Mouse (Mus musculus) heart, postnatal 0 days (tissue): ENCODE results near the gene Ptp4a2. TPM values are rescaled to one million over a fixed set of nuclear protein-coding genes. Genes with fewer than 3 reads are reported as not detected.
A peak's percentile ranks its signal among the peaks of the same experiment; 100 is the strongest.

ENCODE experiments used
- ATAC-seq: fragments of 200-750 bp; cut with Nextera tagmentation; 2 replicates; pipeline ENCODE4 v1.8.0; 2017; ENCODE audit warnings: low read depth, moderate number of reproducible peaks, moderate library complexity; ENCODE audit not compliant: insufficient read depth
- DNase-seq: peaks from one replicate; pipeline ENCODE4 v3.0.0-alpha.2; 2016; ENCODE audit warnings: low spot score
- H3K27ac ChIP-seq: fragments of 300-500 bp; sonication (generic); 2 replicates; pipeline ENCODE4 v1.5.1; 2014; ENCODE audit warnings: low read depth, mild to moderate bottlenecking
- H3K27me3 ChIP-seq: fragments of 300-500 bp; sonication (generic); 2 replicates; pipeline ENCODE4 v1.6.1; 2014; ENCODE audit warnings: low read length, mixed read lengths; ENCODE audit not compliant: control insufficient read depth, insufficient read depth
- H3K36me3 ChIP-seq: fragments of 300-500 bp; sonication (generic); replicated peaks from 2 replicates; pipeline ENCODE4 v1.6.1; 2014; ENCODE audit warnings: low read length, mixed read lengths; ENCODE audit not compliant: control insufficient read depth, insufficient read depth
- H3K4me1 ChIP-seq: fragments of 300-500 bp; sonication (generic); 2 replicates; pipeline ENCODE4 v1.6.1; 2014; ENCODE audit warnings: antibody characterized with exemption; ENCODE audit not compliant: control insufficient read depth, insufficient read depth
- H3K4me2 ChIP-seq: fragments of 300-500 bp; sonication (generic); 2 replicates; pipeline ENCODE4 v1.6.1; 2014; ENCODE audit warnings: low read depth, mild to moderate bottlenecking, low read length, moderate library complexity
- H3K4me3 ChIP-seq: fragments of 300-500 bp; sonication (generic); 2 replicates; pipeline ENCODE4 v1.5.1; 2014; ENCODE audit warnings: low read depth, low read length
- H3K9ac ChIP-seq: fragments of 300-500 bp; sonication (generic); replicated peaks from 2 replicates; pipeline ENCODE4 v1.6.1; 2014; ENCODE audit warnings: low read depth, low read length, mixed read lengths
- H3K9me3 ChIP-seq: fragments of 300-500 bp; sonication (generic); replicated peaks from 2 replicates; pipeline ENCODE4 v1.6.1; 2016; ENCODE audit warnings: low read length; ENCODE audit not compliant: control insufficient read depth
- CTCF ChIP-seq: IDR thresholded peaks from 2 replicates; pipeline ENCODE4 v1.5.1; 2016; ENCODE audit warnings: antibody characterized with exemption, control low read depth, low read depth
- EP300 ChIP-seq: IDR thresholded peaks from 2 replicates; pipeline ENCODE4 v1.6.1; 2016; ENCODE audit warnings: antibody characterized with exemption, low read depth
- WGBS: fragments of 180-500 bp; shearing (Covaris S2); extraction: QIAGEN DNeasy Blood & Tissue Kit; methylation state at CpG from one replicate; pipeline ENCODE4 v1.1.7; 2014; 5-methylcytosine and 5-hydroxymethylcytosine counted together
- polyA plus RNA-seq: library from polyadenylated mRNA; unstranded; fragments of >200 nt; fragmentation: Nextera tagmentation; extraction: Ambion mirVana; gene quantifications from 2 replicates; pipeline ENCODE4 v1.2.1, GENCODE M21; 2015
- total RNA-seq: library from RNA; depleted of rRNA; stranded (reverse); fragments of >200 nt; gene quantifications from 2 replicates; pipeline ENCODE4 v1.2.3, GENCODE M21; 2014; ENCODE audit warnings: low replicate concordance

Ptp4a2 gene
- total and polyA plus RNA-seq, 2 experiments from 2014 or later = 132 to 417 TPM

DNA sequence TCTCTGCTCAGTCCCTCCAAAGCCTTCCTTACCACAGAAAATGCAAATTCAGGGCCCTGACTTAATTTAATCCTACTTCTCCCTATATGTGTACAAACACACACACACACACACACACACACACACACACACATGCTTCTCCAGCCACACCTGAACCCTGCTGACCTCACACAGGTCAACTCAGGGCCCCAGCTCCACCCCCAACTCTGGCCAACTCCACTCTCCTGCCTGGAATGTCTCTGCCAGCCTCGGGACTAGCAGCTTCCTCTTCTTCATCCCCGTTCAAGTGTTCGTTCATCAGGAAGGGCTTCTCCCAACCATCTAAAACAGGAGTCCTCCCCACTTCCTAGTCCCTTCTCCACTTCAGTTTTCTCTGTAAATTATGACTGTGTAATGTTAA lies 70.6 kb downstream of the Ptp4a2 start:
- 18% methylated on average over 3 of the region's 3 CpGs for WGBS
- Histone ChIP-seq H3K4me1 (peaks cover 18% of the 10 kb centered on the region), H3K9ac (no peak overlapping the region), H3K4me2 (no peak overlapping the region), H3K36me3 (no peaks in the 10 kb centered on the region), H3K9me3 (no peaks in the 10 kb centered on the region), H3K27me3 (no peaks in the 10 kb centered on the region), H3K4me3 (no peak overlapping the region), H3K27ac (peak overlapping the region; percentile 86)
- DNase-seq (no peak), ATAC-seq (no peak)
- no peak for TF ChIP-seq CTCF
- no peak for TF ChIP-seq EP300

DNA sequence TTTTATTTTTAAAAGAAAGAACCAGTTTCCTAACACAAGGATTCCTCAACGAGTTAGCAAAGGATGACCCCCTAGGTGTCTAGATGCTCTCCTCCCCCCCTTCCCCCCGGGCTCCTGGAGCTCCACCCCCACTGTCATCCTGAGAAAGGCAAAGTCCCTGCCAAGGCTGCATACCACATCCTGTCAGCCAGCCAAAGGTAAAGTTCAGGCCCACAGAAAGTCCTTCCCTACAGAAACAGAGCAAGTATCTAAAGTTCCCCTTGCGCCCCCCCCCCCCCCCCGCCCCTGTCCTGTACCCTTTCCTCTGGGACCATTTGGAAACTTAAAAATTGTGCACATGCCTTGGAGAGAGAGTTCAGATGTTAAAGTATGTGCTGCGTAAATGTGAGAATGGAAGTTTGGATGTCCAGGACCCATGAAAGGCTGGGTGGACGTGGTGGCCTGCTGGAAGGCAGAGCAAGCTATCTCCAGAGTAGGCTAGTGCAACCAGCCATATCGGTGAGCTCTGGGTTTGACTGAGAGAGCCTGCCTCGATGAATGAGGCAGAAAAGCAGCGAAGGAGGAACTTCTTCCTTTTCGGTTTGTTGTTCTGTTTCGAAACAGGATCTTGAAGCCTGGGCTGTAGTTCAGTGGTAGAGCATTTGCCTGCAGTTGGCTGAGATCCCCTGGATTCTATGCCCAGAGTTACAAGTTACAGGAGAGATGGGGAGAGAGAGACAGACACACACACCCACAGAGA lies 71.7 kb downstream of the Ptp4a2 start:
- no peak for TF ChIP-seq EP300
- TF ChIP-seq CTCF = no peak
- H3K27me3 ChIP-seq = no peaks in the 10 kb centered on the region
- 27% methylated on average over 11 of the region's 11 CpGs for WGBS
- no peaks in the 10 kb centered on the region for H3K36me3 ChIP-seq
- H3K4me2 ChIP-seq = peak overlapping the region; percentile 36; the same call in 1 of the 2 replicates
- peak overlapping the region; percentile 21; the same call in 1 of the 2 replicates for H3K9ac ChIP-seq
- H3K9me3 ChIP-seq = no peaks in the 10 kb centered on the region
- peak overlapping the region; percentile 3; the same call in 1 of the 2 replicates for H3K4me3 ChIP-seq
- H3K27ac ChIP-seq = peak overlapping the region; percentile 86
- H3K4me1 ChIP-seq = peaks cover 11% of the 10 kb centered on the region
- ATAC-seq (peak; percentile 87), DNase-seq (peak; percentile 63)

DNA sequence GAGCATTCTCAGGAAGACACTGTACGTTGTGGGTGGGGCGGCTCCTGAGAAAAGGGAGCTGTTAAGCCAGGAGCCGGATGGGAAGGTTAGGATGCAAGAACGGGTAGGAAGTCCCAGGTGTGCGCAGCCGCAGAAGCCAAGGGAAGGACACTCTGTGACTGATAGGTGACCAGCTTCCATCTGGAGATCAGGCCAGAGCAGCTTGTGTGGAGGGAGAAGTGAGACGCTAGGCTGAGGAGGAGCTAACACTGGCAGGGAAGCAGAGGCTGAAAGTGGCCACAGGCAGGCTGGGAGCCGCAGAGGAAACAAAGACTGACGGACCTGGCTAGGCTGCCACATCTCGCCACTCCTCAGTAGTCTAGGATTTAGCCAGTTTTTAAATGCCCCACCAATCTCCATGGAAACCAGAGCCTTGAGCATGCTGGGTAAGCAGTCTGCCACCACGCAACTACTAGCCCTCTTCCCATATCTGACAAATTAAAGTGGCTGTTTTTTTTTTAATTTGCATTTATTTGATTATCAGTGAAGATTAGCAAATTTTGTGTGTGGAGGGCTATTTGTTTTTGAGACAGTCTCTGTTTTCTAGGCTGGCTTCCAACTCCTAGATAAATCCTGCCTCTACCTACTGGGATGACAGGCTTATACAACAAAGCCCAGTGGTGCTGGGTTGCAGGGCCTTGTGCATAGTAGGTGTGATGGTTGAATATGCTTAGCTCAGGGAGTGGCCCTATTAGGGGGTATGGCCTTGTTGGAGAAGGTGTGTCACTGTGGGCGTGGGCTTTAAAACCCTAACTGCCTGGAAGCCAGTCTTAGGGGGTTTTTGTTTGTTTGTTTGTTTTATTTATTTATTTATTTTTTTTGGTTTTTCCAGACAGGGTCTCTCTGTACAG lies 73.3 kb downstream of the Ptp4a2 start:
- Histone ChIP-seq H3K27me3 (no peaks in the 10 kb centered on the region), H3K4me3 (no peak overlapping the region), H3K36me3 (no peaks in the 10 kb centered on the region), H3K9ac (no peak overlapping the region), H3K4me2 (no peak overlapping the region), H3K4me1 (0 out of 2 replicates have a peak, but pooled peaks cover 7% of the 10 kb centered on the region), H3K9me3 (no peaks in the 10 kb centered on the region), H3K27ac (no peak overlapping the region)
- no peak for DNase-seq
- 80% methylated on average over 12 of the region's 12 CpGs for WGBS
- TF ChIP-seq EP300 = no peak
- no peak for TF ChIP-seq CTCF
- no peak for ATAC-seq

DNA sequence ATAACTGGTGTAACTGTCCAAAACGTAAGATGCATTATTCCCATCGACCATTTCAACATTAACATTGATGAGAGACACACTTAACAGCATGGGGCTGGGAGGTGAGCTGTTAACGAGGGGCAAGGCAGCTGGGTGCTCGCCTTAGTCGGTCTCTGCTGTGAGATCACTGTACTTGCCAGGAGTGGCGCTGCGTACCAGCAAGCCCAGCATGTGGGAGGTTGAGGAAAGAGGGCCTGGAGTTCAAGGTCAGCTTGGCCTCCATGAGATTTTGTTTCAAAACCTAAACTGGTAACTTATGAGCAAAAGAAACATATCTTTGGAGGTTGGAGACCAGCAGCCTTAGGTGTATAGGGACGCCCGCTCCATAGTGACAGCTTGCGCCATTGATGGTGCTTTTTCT lies 78.6 kb downstream of the Ptp4a2 start:
- Histone ChIP-seq H3K27ac (no peak overlapping the region), H3K9me3 (no peaks in the 10 kb centered on the region), H3K4me1 (no peaks in the 10 kb centered on the region), H3K9ac (no peak overlapping the region), H3K4me3 (no peak overlapping the region), H3K4me2 (no peak overlapping the region), H3K36me3 (no peaks in the 10 kb centered on the region), H3K27me3 (no peaks in the 10 kb centered on the region)
- no peak for ATAC-seq
- no peak for DNase-seq
- WGBS = 77% methylated on average over 10 of the region's 10 CpGs
- no peak for TF ChIP-seq CTCF
- TF ChIP-seq EP300 = no peak

DNA sequence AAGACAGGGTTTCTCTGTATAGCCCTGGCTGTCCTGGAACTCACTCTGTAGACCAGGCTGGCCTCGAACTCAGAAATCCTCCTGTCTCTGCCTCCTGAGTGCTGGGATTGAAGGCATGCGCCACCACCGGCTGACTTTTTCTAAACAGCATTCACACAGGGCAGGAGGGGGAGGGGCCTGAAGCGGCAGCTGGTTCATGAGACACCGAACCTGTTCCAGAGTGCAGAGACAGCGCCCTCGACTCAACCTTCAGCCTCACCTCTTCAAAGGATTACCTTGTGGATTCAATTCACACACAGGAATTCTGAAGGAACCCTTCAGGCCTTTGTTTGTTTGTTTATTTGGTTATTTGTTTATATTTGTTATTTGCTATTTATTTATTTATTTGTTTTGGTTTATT lies 79.1 kb downstream of the Ptp4a2 start:
- H3K27ac ChIP-seq = no peak overlapping the region
- H3K4me2 ChIP-seq = no peak overlapping the region
- no peak overlapping the region for H3K4me3 ChIP-seq
- no peaks in the 10 kb centered on the region for H3K9me3 ChIP-seq
- no peak overlapping the region for H3K9ac ChIP-seq
- WGBS = 89% methylated on average over 7 of the region's 7 CpGs
- DNase-seq = no peak
- TF ChIP-seq CTCF (no peak), EP300 (no peak)
- H3K36me3 ChIP-seq = no peaks in the 10 kb centered on the region
- H3K4me1 ChIP-seq = no peaks in the 10 kb centered on the region
- ATAC-seq = no peak
- no peaks in the 10 kb centered on the region for H3K27me3 ChIP-seq
